Mouse (Mus musculus) gastrocnemius, postnatal 4 days (tissue): ENCODE data around the gene Ldhb. TPM values are rescaled to one million over a fixed set of nuclear protein-coding genes. Genes with fewer than 3 reads are reported as not detected.
"Not testable (repeated sequence)": the region's sequence is repeated elsewhere in the genome, so short reads cannot be mapped to it uniquely, and the experiment has no call there.

ENCODE experiments used
- DNase-seq, 2 experiments: peaks; one replicate each; pipeline ENCODE4 v3.0.0; 2021 to 2022; ENCODE audit warnings: low spot score in 2 of 2, mixed read lengths in 2 of 2
- total RNA-seq, 2 experiments: library from RNA; stranded (reverse); gene quantifications; 2 replicates each; pipeline ENCODE4 v1.2.3; 2021

Gene Ldhb
- total RNA-seq, 2 experiments from 2014 or later = 162 to 170 TPM

DNA sequence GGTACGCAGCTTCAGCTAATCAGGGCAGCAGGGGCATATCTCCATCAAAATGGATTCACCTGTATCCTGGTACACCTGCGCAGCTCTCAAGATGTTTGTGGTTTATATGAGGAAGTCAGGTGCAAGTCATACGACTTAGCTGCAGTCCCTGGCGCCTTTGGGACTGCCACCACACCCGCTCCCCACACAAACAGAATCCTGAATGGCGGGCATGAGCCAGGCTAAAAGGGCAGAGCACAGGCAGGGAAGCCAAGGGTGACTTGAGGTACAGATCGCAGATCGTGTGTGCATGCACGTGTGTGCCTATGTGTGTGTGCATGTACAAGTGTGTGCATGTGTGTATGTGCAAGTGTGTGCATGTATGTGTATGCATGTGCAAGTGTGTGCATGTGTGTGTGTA lies 7.6 kb upstream of the Ldhb start:
- DNase-seq = not testable (repeated sequence)

- DNase-seq = peak in 1 of 2 experiments; percentile 39
Measured at GRCm38 (mm10) chr6:142514912-142515311, 7.2 kb upstream of the Ldhb start.

GRCm38 (mm10) chr6:142512902-142513301 lies 5.1 kb upstream of the Ldhb start:
- no peak for DNase-seq

- no peak for DNase-seq
Measured at GRCm38 (mm10) chr6:142511516-142512135, 3.9 kb upstream of the Ldhb start.

DNA sequence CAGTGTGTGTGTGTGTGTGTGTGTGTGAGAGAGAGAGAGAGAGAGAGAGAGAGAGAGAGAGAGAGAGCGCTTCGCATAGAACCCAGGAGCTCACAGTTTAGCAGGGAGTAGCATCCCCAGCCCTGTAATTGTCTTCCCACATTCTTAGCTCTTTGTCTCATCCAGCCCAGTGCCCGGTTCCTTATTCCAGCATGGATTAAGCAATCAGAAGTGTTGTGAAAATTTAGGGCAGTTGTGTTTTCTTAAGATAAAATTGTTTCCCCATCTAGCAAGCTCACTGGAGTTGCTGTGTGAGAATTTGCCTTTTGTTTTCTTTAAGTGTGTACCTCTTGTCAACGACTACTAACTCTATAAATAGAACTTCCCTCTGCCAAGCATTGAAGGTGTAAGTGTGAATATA lies 906 bp upstream of the Ldhb start:
- no peak for DNase-seq

- DNase-seq = no peak
Measured at GRCm38 (mm10) chr6:142507033-142507784, 548 bp downstream of the Ldhb start.

DNA sequence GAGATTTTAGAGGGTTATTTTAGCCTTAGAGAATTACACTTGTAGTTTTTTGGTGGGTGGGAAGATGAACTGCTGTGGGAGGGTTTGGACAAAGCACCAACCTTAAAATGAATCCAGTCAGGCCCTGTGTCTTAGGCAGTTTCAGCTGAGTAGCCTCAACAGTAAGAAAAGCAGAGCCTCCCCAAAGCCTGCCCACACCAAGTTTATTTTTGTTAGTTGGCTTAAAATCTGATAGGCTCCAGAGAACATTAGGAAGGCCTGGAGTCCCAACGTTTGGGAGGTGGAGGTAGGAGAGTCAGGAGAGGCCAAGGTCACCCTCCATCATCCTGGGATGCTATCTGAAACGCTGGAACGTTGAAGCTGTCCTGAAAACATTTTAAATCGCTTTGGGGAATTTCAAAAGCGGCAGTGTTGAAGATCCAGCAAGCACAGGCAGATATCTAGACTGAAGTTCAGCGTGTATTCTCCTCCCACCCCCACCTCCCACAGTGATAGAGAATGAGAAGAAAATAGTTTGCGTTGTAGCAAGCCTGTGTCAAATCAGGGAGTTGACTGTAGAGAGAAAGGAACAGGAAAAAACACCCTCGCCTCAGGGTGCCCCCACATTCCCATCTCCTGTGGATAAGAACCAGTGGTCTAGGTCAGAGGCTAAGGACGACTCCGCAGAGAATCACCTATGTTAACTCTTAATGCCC lies 1.3 kb downstream of the Ldhb start:
- DNase-seq = no peak

DNA sequence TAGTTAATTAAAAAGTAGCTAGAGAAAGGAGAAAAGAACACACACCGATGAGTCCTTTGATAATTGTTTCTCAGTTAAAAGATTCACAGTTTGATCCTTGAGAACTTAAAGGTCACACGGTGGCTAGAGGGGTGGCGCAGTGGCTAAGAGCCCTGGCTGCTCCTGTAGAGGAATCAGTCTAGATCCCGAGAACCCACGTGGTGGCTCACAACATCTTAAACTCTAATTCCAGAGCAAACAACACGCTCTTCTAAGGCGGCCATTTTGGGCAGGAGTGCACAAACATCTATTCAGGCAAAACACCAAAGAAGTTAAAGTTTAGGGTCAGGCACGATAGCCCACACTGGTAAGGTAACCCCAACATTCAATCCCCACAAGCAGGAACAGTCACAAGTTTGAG lies 4.2 kb downstream of the Ldhb start:
- no peak for DNase-seq

GRCm38 (mm10) chr6:142502519-142503125 lies 5.1 kb downstream of the Ldhb start:
- no peak for DNase-seq

- DNase-seq = not testable (repeated sequence)
Measured at GRCm38 (mm10) chr6:142490114-142490513, 17.6 kb downstream of the Ldhb start.

DNA sequence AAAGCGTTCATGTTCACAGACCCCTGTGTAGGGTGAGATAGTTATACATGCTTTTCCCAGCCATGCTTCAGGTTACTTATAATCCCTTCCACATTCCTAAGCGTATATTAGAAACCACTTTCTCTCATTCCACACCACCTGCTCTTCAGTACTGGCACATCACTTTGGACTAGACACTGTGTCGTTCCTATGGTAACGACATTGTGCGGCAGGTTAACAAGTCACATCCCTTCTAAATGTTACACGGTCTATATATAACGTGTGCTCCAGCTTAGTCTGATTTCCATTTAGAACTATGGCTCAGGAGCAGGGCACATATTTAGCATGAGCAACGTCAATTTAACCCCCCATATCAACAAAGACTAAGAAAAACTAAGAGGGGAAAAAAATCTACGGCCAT lies 20.1 kb downstream of the Ldhb start:
- no peak for DNase-seq

DNA sequence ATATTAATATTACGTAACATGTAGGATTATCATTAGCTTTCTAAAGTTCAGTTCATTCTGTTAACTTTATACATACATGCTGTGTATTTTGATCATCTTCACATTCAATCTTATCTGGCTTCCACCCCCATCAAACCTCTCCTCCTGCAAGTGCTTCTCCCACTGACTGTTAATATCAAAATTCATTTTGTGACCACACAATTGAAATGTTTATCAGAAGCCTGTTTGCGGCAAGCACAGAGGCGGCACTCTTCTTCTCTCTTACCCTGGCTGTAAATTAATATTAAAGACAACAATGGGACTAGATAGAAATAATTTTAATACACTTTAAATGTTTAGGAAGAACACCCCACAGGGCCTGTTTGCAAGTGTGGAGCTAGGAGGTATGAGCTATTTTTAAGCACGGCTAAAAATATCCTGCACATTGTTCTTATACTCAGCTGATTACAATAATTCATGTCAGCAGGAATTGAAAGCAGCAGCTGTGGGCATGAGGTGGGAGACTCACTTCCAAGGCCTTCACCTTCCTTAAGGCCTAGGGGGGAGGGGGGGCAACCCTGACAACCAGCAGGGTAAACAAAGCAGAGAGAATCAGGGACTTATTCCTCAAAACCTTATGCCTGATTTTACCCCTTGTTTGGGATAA lies 22.2 kb downstream of the Ldhb start:
- DNase-seq = no peak

- DNase-seq = no peak
Measured at GRCm38 (mm10) chr6:142477239-142477638, 30.5 kb downstream of the Ldhb start.

- no peak for DNase-seq
Measured at GRCm38 (mm10) chr6:142472801-142473203, 35.0 kb downstream of the Ldhb start, which contains the start of gene Gys2. TSS of gene Gys2 (minus strand) at chr6:142473109.

DNA sequence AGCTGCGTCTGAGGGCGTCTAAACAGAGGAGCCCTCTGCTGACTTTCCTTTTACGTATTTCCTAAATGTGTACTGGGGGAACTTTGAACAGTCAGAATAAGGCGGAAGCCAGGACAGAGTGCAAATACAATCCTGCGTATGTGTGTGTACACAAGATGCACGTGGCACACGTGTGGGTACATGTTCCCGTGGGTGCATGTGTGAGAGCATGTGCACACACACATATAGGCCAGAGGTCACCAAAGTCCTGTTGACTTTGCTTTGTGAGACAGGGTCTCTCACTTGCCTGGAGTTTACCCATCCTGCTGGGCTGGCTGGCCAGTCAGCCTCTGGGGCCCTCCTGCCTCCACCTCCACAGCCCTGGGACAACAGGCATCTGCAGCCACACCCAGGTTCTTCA lies 36.6 kb downstream of the Ldhb start:
- DNase-seq = no peak

DNA sequence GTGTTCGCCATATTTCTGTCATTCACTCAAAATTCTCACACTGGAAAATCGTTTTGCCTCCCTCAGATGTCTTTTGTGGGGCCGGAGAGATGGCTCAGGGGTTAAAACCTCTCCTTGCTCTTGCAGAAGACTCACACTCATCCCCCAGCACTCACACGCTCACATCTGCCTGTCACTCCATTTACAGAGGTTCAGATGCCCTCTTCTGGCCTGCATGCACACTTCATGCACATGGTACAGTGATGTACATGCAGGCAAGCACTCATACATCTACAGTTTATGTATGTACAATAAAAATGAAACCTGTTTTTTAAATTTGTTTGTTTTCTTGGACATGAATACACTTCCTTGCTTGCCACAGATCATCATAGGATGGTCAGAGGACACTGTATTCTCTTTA lies 38.2 kb downstream of the Ldhb start:
- no peak for DNase-seq

DNA sequence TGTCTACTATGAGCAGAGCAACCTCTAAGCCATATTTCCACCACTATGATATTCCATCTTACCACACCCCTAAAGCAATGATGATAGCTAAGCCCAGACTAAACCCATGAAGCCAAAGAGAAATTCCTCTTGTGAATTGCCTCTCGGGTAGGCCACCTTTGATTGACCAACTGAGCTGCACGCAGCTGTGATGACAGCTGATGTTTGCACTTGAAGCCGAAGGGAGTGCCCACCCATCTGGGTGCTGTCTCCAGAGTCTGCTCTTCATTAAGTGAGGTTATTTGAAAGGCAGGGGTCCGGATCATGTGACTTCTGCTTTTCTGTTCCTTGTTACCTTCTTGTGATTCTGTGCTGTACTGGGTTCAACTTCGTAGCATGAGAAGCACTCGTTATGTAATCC lies 45.6 kb downstream of the Ldhb start:
- no peak for DNase-seq

DNA sequence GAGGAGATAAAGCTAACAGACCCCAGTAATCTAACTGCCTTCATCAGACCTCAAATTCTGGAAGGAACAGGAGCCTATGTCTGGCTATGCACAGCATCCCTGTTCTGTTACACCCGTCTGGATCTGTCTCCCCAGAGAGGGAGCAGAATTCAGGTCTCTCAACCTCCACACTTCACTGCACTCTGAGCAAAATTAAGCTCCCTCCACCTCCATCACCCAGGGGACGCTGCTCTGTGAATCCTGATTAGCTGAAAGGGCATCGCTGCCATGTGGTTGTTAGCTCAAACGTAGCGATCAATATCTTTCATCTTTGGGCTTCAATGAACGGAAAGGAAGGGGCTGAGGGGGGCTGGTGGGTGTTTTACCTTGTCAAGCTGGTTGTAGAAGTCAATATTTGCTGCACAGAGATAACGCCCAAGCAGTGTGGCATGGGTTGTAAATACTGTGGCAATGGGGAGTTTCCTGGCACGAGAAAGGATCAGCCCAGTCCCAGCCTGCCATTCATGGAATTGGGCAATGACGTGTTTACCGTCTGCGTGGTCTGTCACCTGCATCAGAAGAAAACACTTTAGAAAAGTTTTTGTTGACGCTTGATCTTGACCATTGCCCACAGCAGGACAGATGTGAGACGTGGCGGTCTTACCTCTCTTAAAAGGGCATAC lies 48.6 kb downstream of the Ldhb start:
- no peak for DNase-seq

DNA sequence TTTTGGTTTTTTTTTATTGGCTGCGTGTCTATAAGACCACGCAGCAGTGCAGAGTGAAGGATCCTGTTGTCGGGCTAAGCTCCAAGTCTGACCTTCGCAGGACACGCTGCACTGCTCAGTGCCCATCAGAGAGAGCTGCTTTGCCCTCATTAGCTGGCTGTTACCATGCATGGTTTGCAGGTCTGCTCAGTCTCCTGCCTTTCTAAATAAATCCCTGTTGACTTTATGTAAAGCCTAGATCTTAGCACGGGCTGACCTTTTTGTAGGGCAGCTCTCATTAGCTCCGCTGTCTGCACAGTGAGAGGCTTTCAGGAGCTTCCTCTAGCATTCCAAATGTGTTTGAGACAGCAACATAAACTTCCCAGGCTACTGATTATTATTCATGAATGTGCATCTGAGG lies 49.7 kb downstream of the Ldhb start:
- no peak for DNase-seq

DNA sequence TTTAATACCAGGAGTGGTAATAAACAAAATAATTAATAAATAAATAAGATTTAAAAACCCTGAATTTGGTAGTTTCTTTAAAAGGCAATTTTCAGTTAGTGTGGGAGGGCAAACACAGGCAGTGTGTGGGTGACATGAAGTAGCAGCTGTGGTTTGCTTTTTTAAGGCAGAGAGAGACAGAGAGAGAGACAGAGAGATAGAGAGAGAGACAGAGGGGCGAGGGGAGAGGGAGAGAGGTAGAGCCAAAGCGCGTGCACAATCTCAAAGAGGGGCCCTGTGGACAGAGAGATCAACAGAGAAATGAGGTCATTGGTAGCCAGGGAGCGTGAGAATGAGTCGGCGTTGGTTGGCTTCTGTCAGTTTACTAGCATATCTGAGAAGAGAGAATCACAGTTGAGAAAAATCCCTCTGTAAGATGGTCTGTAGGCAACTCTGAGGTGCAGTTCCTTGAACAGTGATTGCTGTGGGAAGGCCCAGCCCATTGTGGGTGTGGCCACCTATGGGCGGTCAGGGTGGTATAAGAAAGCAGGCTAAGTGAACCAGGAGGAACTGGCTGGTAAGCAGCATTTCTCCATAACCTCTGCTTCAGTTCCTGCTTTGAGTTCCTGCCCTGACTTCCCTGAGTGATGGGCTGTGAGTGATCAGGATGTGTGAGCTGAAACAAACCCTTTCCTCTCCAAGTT lies 52.3 kb downstream of the Ldhb start:
- DNase-seq = no peak
